Comparison of ENCODE assay signal across 11 mouse cellular contexts in genomic region chr17:63303862-63304261, GRCm38 (mm10).
A peak's percentile ranks its signal among the peaks of the same experiment; 100 is the strongest.
DNase-seq lines count a peak whose midpoint lies in the region.
"Had no signal": no experiment of that assay in that cellular context is flagged by ENCODE, and none has a peak within 500 bp of the region (broad histone marks: within the 10 kb centered on the region; RNA-seq: fewer than 3 reads in every experiment).

No protein-coding gene starts in this region.

- DNase-seq in layer of hippocampus, adult 9-11 months, result peak; percentile 13
- no peak for DNase-seq in layer of hippocampus, postnatal 14 days (ENCODE audit: low spot score in 2 of 2)
- peak; percentile 39 for DNase-seq in right cerebral cortex, adult 18-20 months
- DNase-seq in right cerebral cortex, postnatal 25 days, result no peak
- peak; percentile 56 to 71 for DNase-seq in cerebellum, postnatal 10 days
- no peak for DNase-seq in urinary bladder, adult 2 months (ENCODE audit: low spot score)
- DNase-seq in thymus, postnatal 10 days (ENCODE audit: low spot score in 2 of 2), result no peak
- DNase-seq: adrenal gland, adult 2 months; kidney, postnatal 10 days; layer of hippocampus, postnatal 36 days; liver, embryonic 13.5 days had no signal

Comparison
In these comparisons a context has a peak if more than half of its experiments do, and no peak if none do; other contexts are left out.
1. DNase-seq: peak in layer of hippocampus, adult 9-11 months (single experiment), right cerebral cortex, adult 18-20 months (single experiment) and cerebellum, postnatal 10 days (2 of 2); none in layer of hippocampus, postnatal 14 days (0 of 2), right cerebral cortex, postnatal 25 days (single experiment), urinary bladder, adult 2 months (single experiment) and thymus, postnatal 10 days (0 of 2).